Mouse (Mus musculus) B cell, adult 2 months (primary cell): ENCODE results near the gene Tex19.1.
A peak's percentile ranks its signal among the peaks of the same experiment; 100 is the strongest.
"Not testable (repeated sequence)": the region's sequence is repeated elsewhere in the genome, so short reads cannot be mapped to it uniquely, and the experiment has no call there.

ENCODE experiments used
- DNase-seq, 2 experiments: peaks; one replicate each; pipeline ENCODE4 v3.0.0; 2022

The Tex19.1 gene

GRCm38 (mm10) chr11:121145865-121146264 is at the start of gene Tex19.1:
Gene Tex19.1, plus strand, starts transcription at chr11:121146143.
- DNase-seq: no peak

DNA sequence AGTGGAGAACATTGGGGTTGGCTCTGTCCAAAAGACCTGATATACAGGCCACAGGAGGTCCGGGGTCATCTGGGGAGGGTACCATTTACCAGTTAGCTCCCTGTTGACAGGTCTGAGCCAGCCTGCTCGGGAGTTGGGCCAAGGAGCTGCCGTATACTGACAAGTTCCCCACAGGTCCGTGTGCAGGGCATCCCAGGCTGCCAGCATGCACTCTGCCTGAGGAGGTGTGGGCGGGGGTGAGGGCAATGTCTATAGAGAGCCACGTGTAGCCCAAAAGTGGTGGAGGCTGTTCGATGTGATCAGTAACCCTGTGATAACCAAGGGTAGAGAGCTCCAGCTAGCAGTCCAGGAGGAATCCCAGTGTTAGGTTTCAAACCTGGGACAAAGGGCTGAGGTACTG is 46.2 kb upstream of the Tex19.1 start:
- no peak for DNase-seq

DNA sequence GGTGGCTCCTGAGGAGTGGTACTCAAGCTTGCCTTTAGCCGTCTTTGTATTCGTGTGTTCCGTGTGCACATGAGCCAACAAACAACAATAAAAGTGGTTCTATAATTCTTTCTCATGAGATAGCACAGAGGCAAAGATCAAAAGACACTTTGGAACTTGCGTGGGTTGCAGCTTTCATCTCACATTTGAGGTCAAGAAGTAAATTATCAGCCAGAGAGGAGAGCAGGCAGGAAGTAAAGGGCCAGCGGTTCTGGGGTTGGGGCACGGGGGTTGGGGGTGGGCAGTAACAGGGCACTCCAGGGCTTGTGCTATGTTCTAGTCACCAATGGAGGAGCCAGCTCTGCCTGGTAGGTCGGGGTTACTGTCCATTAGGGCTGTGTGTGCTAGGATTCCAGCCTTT is 45.3 kb upstream of the Tex19.1 start:
- no peak for DNase-seq

- DNase-seq: no peak
Measured at GRCm38 (mm10) chr11:121101124-121101805, 44.7 kb upstream of the Tex19.1 start.

DNA sequence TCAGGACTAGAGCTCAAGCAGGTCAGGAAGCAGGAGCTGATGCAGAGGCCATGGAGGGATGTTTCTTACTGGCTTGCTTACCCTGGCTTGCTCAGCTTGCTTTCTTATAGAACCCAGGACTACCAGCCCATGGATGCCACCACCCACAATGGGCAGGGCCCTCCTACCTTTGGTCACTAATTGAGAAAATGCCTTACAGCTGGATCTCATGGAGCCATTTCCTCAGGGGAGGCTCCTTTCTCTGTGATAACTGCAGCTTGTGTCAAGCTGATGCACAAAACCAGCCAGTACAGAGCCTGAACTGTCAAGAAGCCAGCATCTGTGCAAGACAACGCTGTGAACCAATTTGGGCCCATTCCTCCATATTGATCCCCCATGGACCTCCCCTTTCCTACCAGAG is 38.7 kb upstream of the Tex19.1 start:
- DNase-seq: not testable (repeated sequence)

GRCm38 (mm10) chr11:121108061-121108460 is 37.9 kb upstream of the Tex19.1 start:
- DNase-seq: no peak

DNA sequence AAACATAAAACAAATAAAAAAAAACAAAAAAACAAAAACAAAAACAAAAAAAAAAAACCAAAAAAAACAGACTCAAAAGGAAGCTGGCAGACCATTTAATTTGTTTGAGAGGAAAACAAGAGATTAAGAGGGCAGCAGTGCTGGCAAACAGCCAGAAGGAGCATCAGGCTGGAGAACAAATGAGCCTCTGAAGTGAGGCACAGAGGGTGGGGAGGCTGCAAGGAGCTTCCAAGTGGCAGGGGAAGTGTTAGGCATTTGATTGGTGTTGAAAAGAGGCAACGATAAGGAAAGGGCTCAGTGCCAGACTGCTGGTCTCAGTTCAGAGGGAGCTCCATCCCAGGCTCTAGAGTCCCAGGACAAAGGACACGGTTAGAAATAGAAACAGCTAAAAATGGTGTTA is 36.0 kb upstream of the Tex19.1 start:
- DNase-seq: no peak

GRCm38 (mm10) chr11:121111051-121111450 is 34.9 kb upstream of the Tex19.1 start:
- DNase-seq: no peak

- no peak for DNase-seq
Measured at GRCm38 (mm10) chr11:121111601-121112000, 34.3 kb upstream of the Tex19.1 start.

DNA sequence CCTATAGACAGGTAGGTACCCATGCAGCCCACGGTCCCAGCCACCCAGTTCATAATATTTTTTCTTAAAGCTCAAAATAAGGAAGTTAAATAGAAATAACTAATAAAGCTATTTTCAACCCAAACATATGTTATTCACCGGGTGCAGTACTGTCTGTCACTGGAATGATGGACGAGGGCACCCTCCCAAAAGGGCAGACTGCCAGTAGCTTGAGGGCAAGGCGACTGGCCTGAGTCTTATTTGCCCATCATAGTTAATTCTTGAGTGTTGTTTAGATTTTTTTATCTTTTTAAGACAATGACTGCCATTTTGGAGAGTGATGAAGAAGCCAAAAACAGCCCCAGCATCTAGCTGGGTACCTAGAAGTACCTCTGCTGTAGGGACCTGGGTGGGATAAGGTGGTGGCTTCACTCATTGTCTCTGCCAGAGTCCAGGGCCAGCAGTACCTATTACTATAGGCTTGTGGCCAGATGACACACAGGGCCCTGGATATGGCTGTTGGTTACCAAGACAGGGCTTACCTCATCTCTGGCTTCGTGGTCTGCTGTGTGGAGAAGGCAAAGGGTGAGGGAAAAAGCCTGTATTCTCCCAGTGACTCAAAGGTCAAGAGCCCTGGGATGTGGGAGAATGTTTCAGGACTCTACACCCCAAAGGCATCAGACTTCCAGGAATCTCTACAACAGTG is 33.7 kb upstream of the Tex19.1 start:
- no peak for DNase-seq

DNA sequence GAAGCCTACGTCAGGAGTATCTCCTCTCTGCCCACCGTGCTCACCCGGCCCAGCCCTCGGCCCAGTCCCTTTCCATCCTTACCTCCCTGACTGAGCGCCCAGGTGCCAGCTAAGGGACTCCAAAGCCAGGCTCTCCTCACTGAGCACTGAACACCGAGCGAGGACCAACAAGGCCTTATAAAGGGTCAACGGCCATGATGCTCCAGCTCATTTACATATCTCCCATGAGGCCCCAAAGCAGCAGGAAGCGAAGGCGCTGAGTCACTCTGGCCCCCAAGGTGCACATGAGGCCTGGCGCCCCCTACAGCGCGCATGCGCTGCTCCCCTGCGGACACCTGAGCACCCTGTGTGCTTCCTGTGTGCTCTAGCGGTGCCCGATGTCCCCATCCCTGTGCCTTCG is 27.8 kb upstream of the Tex19.1 start:
- no peak for DNase-seq

DNA sequence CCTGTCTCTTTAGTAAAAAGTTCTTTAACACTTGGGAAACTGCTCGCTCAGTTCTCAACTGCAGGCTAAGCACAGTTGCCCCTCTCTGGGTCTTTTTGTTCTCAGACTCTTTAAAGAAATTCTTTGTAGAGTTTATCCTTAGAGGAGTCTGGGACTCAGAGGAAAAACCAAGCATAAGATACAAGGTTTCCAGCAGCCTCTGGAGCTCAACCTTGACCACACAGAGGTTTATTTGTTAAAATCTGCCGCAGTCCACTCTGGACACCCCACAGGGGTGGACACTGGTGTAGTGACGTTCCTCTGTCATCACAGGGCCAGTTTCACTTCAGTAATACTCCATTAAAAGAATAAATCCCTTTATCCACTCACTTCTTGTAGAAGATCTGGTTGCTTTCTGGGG is 27.4 kb upstream of the Tex19.1 start, which contains the start of gene Tex19.2:
TSS of gene Tex19.2 (minus strand) at position 101 of the 400 bp plus-strand sequence.
- DNase-seq: no peak

DNA sequence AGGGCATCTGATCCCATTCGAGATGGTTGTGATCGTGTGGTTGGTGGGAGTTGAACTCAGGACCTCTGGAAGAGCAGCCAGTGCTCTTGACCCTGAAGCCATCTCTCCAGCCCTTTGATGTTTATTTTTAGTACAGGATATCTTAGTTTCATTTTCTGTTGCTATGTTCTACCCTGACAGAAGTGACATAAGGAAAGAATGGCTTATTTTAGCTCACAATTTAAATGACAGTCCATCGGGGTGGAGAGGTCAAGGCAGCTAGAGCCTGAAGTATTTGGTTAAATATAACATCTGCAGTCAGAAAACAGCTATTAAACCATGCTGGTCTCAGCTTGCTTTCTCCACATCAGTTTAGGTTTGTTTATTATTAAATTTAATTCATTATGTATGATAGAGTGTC is 24.8 kb upstream of the Tex19.1 start:
- no peak for DNase-seq

- DNase-seq: no peak
Measured at GRCm38 (mm10) chr11:121122024-121122670, 23.8 kb upstream of the Tex19.1 start.

DNA sequence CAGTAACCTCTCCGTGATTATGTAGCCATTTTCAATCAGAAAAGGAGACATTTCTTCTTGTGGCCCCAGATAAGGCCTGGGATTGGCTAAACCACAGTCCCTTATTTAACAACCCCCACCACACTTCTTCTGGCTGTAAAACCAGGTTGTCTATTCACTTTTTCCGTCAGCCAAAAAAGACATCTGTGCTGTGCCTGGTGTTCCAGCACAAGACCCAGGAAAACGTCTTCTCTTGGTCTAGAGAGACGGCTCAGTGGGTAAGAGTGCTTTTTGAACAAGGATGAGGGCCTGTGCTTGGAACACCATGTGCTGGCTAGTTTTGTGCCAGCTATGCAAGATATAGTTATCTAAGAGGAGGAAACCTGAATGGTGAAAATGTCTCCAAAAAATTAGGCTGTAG is 22.5 kb upstream of the Tex19.1 start:
- no peak for DNase-seq

DNA sequence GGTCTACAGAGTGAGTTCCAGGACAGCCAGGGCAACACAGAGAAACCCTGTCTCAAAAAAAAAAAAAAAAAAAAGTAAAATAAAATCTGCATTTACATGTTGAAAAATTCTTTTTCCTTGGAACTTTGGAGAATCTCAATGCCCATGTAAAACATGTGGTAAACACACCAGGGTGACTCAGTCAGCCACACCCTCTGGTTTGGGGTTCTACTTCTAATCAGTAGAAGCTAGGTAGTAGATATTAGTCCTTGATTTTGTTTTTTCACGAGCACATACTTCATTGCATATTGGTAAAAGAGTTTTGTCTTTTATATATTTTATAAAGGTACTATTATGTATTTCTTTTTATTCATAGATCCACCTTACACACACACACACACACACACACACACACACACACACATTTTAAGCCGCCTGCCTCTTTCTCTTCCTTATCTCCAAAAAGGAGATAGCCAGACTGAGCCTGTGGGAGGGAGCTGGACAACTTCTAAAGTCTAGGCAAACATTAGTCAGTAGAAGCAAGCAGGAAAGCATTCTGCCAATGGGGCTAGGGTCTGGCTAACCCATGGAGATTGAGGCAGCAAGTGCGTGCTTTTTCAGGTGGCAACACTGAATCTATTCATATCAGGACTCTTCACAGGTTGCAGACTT is 20.3 kb upstream of the Tex19.1 start:
- no peak for DNase-seq

DNA sequence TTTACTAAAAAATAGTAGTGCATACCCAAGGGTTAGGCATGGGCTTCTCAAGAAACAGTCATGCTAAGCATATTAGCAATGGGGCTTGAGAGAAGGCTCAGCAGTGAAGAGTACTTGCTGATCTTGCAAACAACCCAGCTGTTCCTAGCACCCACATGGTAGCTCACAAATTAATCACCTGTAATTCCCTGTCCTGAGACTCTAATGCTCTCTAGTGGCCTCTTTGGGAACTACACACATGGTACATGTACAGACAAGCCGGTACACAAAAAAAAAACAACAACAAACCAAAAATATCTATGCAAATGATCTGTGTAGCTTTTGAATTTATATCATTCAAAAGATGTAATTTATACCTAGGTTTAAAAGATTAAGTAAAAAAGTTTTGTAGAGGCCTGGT is 19.5 kb upstream of the Tex19.1 start:
- peak; percentile 27 to 30 for DNase-seq

DNA sequence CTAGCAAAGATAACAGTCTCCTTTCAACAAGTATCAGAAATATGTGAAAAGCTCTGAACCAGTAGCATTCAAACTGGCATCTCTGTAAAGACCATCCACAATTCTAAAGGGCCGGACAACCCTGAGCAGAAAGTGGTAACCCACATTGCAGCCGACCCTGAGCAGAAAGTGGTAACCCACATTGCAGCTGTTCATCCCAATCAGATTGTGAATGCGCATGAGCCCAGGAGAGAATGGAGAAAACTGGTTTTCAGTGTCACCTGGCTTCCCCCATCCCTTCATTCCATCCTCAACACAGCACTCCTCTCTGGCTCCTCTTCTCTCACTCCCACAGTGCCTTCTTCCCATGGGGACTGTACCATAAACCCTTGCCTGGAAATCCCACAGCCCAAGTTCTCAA is 18.5 kb upstream of the Tex19.1 start:
- DNase-seq: no peak

DNA sequence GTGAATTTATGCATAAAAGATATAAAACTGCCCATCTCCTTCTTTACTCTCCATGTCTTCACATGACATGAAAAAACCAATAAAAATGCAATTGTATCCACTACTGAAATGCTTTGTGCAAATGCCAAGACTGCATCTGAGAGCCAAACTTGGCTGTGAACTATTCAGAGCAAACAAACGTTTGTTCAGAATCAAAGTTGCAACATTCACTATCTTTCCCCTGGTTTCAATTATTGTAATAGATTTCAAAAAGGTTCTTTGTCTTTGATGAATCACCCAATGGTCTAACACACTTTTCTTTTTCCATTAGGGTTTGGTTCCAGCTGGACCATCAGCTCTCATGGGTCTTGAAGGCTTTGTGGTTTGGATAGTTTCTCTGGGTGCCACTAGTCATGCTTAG is 16.3 kb upstream of the Tex19.1 start:
- no peak for DNase-seq

GRCm38 (mm10) chr11:121134600-121134999 is 11.3 kb upstream of the Tex19.1 start:
- DNase-seq: no peak

DNA sequence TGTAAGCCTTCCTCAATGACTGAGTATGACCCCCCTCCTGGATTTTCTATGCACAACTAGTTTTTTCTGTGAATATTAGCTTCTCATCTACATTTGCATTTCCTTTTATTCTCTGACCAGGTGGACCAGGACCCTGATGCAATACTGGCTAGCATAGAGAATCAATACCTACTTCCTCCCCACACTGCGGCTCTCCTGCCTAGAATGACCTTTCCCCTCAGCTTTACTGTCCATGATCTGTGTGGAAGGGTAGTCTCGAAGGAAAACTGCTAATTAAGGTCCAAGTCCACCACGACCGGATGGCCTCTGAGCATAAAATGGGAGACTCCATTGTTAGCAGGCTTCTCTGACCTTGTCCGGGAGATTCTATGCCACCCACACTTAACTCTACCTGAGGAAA is 8.3 kb upstream of the Tex19.1 start:
- DNase-seq: no peak

GRCm38 (mm10) chr11:121138732-121139131 is 7.2 kb upstream of the Tex19.1 start:
- DNase-seq: no peak

DNA sequence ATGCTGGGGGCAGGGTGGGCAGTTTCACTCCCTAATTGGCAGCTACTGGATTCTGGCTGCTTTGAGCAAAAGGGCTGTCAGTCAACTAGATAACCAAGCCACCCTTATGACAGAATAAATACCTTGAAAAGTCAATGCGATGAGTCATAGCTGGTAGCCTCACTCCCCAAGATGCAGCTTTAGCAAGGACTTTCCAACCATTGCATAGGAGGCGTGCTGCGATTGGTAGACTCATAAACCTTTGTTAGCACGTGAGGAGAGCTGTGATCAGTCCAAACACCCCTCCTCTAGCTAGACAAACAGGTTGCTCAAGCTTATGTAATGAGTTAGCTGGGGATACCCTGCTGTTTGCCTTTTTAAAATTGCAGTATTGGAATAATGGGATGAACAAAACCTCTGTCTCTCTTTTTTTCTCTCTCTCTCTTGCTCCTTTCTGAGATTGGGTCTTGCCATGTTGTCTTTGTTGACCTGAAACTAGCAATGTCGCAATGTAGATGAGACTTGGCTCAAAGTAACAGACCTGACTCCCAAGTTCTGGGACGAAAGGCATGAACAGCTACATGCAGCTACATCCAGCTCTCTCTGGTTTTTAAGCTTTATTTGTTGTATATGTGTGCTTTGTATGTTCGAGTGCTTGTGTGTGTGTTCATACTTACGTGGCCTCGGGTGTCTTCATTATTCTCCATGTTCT is 2.5 kb upstream of the Tex19.1 start:
- DNase-seq: no peak
